Mouse (Mus musculus) forebrain, embryonic 10.5 days (tissue): ENCODE measurements around the gene Tmem175. TPM values are rescaled to one million over a fixed set of nuclear protein-coding genes. Genes with fewer than 3 reads are reported as not detected.

Experiments used
- DNase-seq: peaks from one replicate; pipeline ENCODE4 v3.0.0-alpha.2; 2017; ENCODE audit warnings: low spot score; ENCODE audit errors: extremely low spot score
- H3K27ac ChIP-seq: fragments of 300-500 bp; sonication (generic); 2 replicates; pipeline ENCODE4 v1.5.1; 2016; ENCODE audit warnings: mild to moderate bottlenecking
- H3K27me3 ChIP-seq: fragments of 300-500 bp; sonication (generic); 2 replicates; pipeline ENCODE4 v1.6.1; 2016; ENCODE audit warnings: mild to moderate bottlenecking; ENCODE audit not compliant: poor library complexity, severe bottlenecking
- H3K36me3 ChIP-seq: fragments of 300-500 bp; sonication (generic); replicated peaks from 2 replicates; pipeline ENCODE4 v1.6.1; 2016; ENCODE audit warnings: mild to moderate bottlenecking, moderate library complexity
- H3K4me1 ChIP-seq: fragments of 300-500 bp; sonication (generic); 2 replicates; pipeline ENCODE4 v1.6.1; 2016
- H3K4me3 ChIP-seq: fragments of 300-500 bp; sonication (generic); 2 replicates; pipeline ENCODE4 v1.5.1; 2016; ENCODE audit warnings: mild to moderate bottlenecking, moderate library complexity
- H3K9me3 ChIP-seq: fragments of 300-500 bp; sonication (generic); 2 replicates; pipeline ENCODE4 v1.6.1; 2016; ENCODE audit warnings: mild to moderate bottlenecking, moderate library complexity
- WGBS: fragments of 180-500 bp; shearing (Covaris S2); methylation state at CpG from one replicate; pipeline ENCODE4 v1.1.7; 2016; 5-methylcytosine and 5-hydroxymethylcytosine counted together
- polyA plus RNA-seq: library from polyadenylated mRNA; unstranded; fragments of >200 nt; fragmentation: Nextera tagmentation; extraction: Ambion mirVana; gene quantifications from 2 replicates; pipeline ENCODE4 v1.2.1, GENCODE M21; 2016

The Tmem175 gene
- polyA plus RNA-seq, 1 experiment from 2014 or later: 17.6 TPM

- Histone ChIP-seq H3K27me3 (no peaks in the 10 kb centered on the region), H3K4me1 (no peaks in the 10 kb centered on the region), H3K36me3 (peaks cover 78% of the 10 kb centered on the region), H3K27ac (no peak overlapping the region), H3K9me3 (no peaks in the 10 kb centered on the region), H3K4me3 (no peak overlapping the region)
- no peak for DNase-seq
- WGBS: 87% methylated on average over 9 of the region's 9 CpGs
Observed at GRCm38 (mm10) chr5:108645651-108646342, 16.2 kb downstream of the Tmem175 start.

- Histone ChIP-seq H3K27ac (no peak overlapping the region), H3K36me3 (peaks cover 83% of the 10 kb centered on the region), H3K4me1 (no peaks in the 10 kb centered on the region), H3K27me3 (no peaks in the 10 kb centered on the region), H3K4me3 (no peak overlapping the region), H3K9me3 (no peaks in the 10 kb centered on the region)
- no peak for DNase-seq
- WGBS: 96% methylated on average over 3 of the region's 3 CpGs
Observed at GRCm38 (mm10) chr5:108646343-108646660, 16.7 kb downstream of the Tmem175 start.

GRCm38 (mm10) chr5:108647311-108647710 lies 17.7 kb downstream of the Tmem175 start:
- H3K27ac ChIP-seq: no peak overlapping the region
- no peaks in the 10 kb centered on the region for H3K27me3 ChIP-seq
- 94% methylated on average over 2 of the region's 2 CpGs for WGBS
- no peak overlapping the region for H3K4me3 ChIP-seq
- H3K4me1 ChIP-seq: no peaks in the 10 kb centered on the region
- no peak for DNase-seq
- H3K9me3 ChIP-seq: no peaks in the 10 kb centered on the region
- peaks cover 88% of the 10 kb centered on the region for H3K36me3 ChIP-seq

GRCm38 (mm10) chr5:108647820-108648465 lies 18.4 kb downstream of the Tmem175 start:
- Histone ChIP-seq H3K36me3 (peaks cover 92% of the 10 kb centered on the region), H3K9me3 (no peaks in the 10 kb centered on the region), H3K27me3 (no peaks in the 10 kb centered on the region), H3K4me3 (no peak overlapping the region), H3K27ac (no peak overlapping the region), H3K4me1 (no peaks in the 10 kb centered on the region)
- DNase-seq: no peak
- WGBS: 87% methylated on average over 2 of the region's 2 CpGs

- 86% methylated on average over 11 of the region's 11 CpGs for WGBS
- no peak for DNase-seq
- Histone ChIP-seq H3K36me3 (peaks cover 98% of the 10 kb centered on the region), H3K9me3 (no peaks in the 10 kb centered on the region), H3K4me3 (no peak overlapping the region), H3K27ac (no peak overlapping the region), H3K4me1 (no peaks in the 10 kb centered on the region), H3K27me3 (no peaks in the 10 kb centered on the region)
Observed at GRCm38 (mm10) chr5:108648937-108649576, 19.5 kb downstream of the Tmem175 start.

DNA sequence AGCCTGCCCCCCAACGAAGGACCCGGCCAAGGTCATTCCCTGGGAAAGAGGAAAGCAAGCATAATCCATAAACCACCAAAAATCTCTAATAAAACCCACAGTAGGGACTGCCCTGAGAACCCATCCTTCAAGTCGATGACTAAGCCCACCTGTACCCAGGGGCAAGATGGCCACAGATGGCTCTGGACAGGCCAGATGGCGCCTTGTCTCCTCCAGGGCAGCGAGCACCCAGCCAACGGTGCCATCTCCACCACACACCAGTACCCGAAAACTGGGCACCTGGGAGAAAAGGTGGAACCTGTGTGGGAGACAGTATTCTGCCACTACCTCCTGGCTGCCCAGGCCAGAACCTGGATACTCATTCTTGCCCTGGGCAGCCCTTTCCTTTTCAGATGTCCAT lies 20.8 kb downstream of the Tmem175 start:
- WGBS: 92% methylated on average over 7 of the region's 7 CpGs
- no peak overlapping the region for H3K27ac ChIP-seq
- no peak for DNase-seq
- H3K4me3 ChIP-seq: no peak overlapping the region
- H3K9me3 ChIP-seq: no peaks in the 10 kb centered on the region
- peaks cover 99% of the 10 kb centered on the region for H3K36me3 ChIP-seq
- H3K4me1 ChIP-seq: no peaks in the 10 kb centered on the region
- no peaks in the 10 kb centered on the region for H3K27me3 ChIP-seq

DNA sequence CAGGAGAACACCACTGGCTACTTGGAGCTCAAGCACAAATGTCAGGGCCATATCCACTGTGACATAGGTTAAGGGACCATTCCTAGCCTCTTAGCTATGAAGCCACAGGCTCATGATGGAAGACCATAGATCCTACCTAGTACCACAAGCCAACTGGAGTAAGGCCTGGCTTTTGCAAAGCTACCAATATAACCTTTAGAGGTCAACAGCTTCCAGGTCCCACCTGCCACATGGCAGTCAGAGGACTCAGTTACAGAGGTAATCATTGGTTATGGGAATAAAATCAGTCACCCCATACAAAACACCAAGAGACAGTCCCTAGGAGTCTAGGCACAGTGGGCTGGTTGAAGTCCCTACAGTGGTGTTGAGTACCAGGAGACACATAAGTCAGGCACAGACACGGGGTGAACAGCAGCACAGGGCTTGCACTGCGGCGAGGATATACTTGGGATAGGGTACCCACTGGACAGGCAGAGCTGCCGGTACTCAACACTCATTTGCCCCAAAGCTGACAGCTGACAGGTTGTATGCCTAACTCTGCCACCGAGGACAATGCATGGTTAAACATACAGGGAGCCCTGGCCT lies 21.7 kb downstream of the Tmem175 start:
- Histone ChIP-seq H3K36me3 (peaks cover 99% of the 10 kb centered on the region), H3K27me3 (no peaks in the 10 kb centered on the region), H3K4me3 (no peak overlapping the region), H3K9me3 (no peaks in the 10 kb centered on the region), H3K27ac (no peak overlapping the region), H3K4me1 (no peaks in the 10 kb centered on the region)
- WGBS: 88% methylated on average over 5 of the region's 5 CpGs
- no peak for DNase-seq

DNA sequence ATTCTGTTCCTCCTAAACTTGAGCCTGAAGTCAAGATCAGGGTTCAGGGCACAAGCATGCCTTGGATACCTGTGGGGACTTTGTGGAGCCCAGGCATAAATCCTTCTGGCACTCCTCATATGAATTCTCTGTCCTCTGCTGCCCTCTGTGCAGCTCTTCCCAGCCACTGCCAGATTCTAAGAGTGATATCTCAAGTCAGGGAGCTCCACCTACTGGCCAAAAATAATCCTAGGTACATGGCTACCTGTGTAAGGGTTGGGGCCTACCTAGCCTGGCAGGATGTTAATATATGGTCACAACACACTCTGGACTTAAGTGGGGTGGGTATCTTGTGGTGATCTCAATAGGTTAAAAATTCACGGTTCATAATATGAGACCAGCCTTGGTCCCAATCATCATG lies 22.3 kb downstream of the Tmem175 start:
- Histone ChIP-seq H3K27me3 (no peaks in the 10 kb centered on the region), H3K36me3 (peaks cover 99% of the 10 kb centered on the region), H3K27ac (no peak overlapping the region), H3K4me1 (no peaks in the 10 kb centered on the region), H3K9me3 (no peaks in the 10 kb centered on the region), H3K4me3 (no peak overlapping the region)
- no peak for DNase-seq
- WGBS: 56% methylated on average over 1 of the region's 1 CpGs

GRCm38 (mm10) chr5:108653341-108653740 lies 23.8 kb downstream of the Tmem175 start:
- Histone ChIP-seq H3K27ac (no peak overlapping the region), H3K9me3 (no peaks in the 10 kb centered on the region), H3K4me3 (no peak overlapping the region), H3K4me1 (0 out of 2 replicates have a peak, but pooled peaks cover 4% of the 10 kb centered on the region), H3K36me3 (peaks cover 93% of the 10 kb centered on the region), H3K27me3 (no peaks in the 10 kb centered on the region)
- WGBS: 94% methylated on average over 6 of the region's 6 CpGs
- DNase-seq: no peak

DNA sequence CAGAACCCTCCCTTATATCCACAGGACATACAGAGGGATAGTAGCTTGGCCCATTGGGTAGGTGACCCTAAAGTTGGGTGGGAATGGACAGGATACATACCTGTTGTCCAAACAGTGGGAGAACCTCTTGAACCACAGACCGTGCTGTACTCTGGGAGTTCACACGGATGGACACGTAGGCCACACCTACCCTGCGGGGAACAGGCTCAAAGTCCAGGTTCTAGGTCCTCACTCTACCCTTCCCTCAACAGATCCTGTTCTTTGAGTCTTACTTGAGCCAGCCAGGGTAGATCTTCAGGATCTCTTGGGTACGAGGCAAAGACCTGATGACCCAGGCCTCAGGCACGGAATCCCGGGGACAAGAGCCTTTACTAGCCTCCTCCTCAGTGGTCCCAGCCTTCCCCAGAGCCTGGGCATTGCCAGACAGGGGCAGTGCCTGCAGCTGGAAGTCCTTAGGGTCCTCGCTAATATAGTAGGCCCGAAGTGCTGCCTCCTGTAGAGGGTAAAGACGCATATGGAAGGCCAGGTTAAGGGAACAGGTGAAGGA lies 24.9 kb downstream of the Tmem175 start:
- H3K36me3 ChIP-seq: peaks cover 81% of the 10 kb centered on the region
- H3K4me1 ChIP-seq: peaks cover 14% of the 10 kb centered on the region
- H3K9me3 ChIP-seq: no peaks in the 10 kb centered on the region
- no peak overlapping the region for H3K4me3 ChIP-seq
- no peaks in the 10 kb centered on the region for H3K27me3 ChIP-seq
- H3K27ac ChIP-seq: no peak overlapping the region
- 95% methylated on average over 10 of the region's 10 CpGs for WGBS
- no peak for DNase-seq

- H3K36me3 ChIP-seq: peaks cover 72% of the 10 kb centered on the region
- H3K4me3 ChIP-seq: no peak overlapping the region
- H3K27ac ChIP-seq: no peak overlapping the region
- no peaks in the 10 kb centered on the region for H3K27me3 ChIP-seq
- 95% methylated on average over 9 of the region's 9 CpGs for WGBS
- no peaks in the 10 kb centered on the region for H3K9me3 ChIP-seq
- H3K4me1 ChIP-seq: peaks cover 23% of the 10 kb centered on the region
- DNase-seq: no peak
Observed at GRCm38 (mm10) chr5:108655381-108655780, 25.8 kb downstream of the Tmem175 start.

GRCm38 (mm10) chr5:108655891-108656650 lies 26.5 kb downstream of the Tmem175 start:
- Histone ChIP-seq H3K27ac (no peak overlapping the region), H3K27me3 (no peaks in the 10 kb centered on the region), H3K4me1 (peaks cover 29% of the 10 kb centered on the region), H3K36me3 (peaks cover 65% of the 10 kb centered on the region), H3K4me3 (no peak overlapping the region), H3K9me3 (no peaks in the 10 kb centered on the region)
- WGBS: 95% methylated on average over 15 of the region's 15 CpGs
- no peak for DNase-seq
